Mouse (Mus musculus) testis, adult 2 months (tissue): ENCODE measurements around the gene Adcy3. TPM values are rescaled to one million over a fixed set of nuclear protein-coding genes. Genes with fewer than 3 reads are reported as not detected.

Source experiments
- H3K27ac ChIP-seq: fragments of 200-500 bp; 2 replicates; pipeline ENCODE4 v1.5.1; 2012; ENCODE audit warnings: low read depth, low read length; ENCODE audit not compliant: control insufficient read depth, insufficient read depth
- H3K27me3 ChIP-seq: fragments of 200-500 bp; 2 replicates; pipeline ENCODE4 v1.6.1; 2012; ENCODE audit warnings: mild to moderate bottlenecking, low read length, moderate library complexity; ENCODE audit not compliant: control insufficient read depth, insufficient read depth
- H3K36me3 ChIP-seq: fragments of 200-500 bp; 2 replicates; pipeline ENCODE4 v1.6.1; 2012; ENCODE audit warnings: mild to moderate bottlenecking, low read length; ENCODE audit not compliant: control insufficient read depth, insufficient read depth
- H3K4me1 ChIP-seq: fragments of 200-500 bp; 2 replicates; pipeline ENCODE4 v1.6.1; 2012; ENCODE audit warnings: low read length; ENCODE audit not compliant: control insufficient read depth, insufficient read depth
- H3K4me3 ChIP-seq: fragments of 200-500 bp; 2 replicates; pipeline ENCODE4 v1.5.1; 2012; ENCODE audit warnings: low read depth, mild to moderate bottlenecking, low read length, moderate library complexity, mixed read lengths; ENCODE audit not compliant: control insufficient read depth
- CTCF ChIP-seq: fragments of 200-500 bp; IDR thresholded peaks from 2 replicates; pipeline ENCODE4 v1.5.1; 2012; ENCODE audit warnings: low read depth, mild to moderate bottlenecking, inconsistent platforms, low read length, moderate library complexity; ENCODE audit not compliant: control insufficient read depth, insufficient read depth, insufficient replicate concordance
- POLR2A ChIP-seq: fragments of 200-500 bp; IDR thresholded peaks from 2 replicates; pipeline ENCODE4 v1.6.1; 2012; ENCODE audit warnings: low read depth, mild to moderate bottlenecking, inconsistent platforms, low read length, moderate library complexity; ENCODE audit not compliant: control insufficient read depth
- polyA plus RNA-seq: library from polyadenylated mRNA; depleted of rRNA; stranded (reverse); fragments of >200 nt; gene quantifications from 2 replicates; pipeline ENCODE4 v1.2.3, GENCODE M21; 2012; rRNA removed

Adcy3 gene
- polyA plus RNA-seq, 1 experiment, result 1.8 TPM

GRCm38 (mm10) chr12:4245742-4246141 is 112.8 kb downstream of the Adcy3 start:
- no peak overlapping the region for H3K27ac ChIP-seq
- TF ChIP-seq CTCF (no peak), POLR2A (no peak)
- no peaks in the 10 kb centered on the region for H3K36me3 ChIP-seq
- no peak overlapping the region for H3K4me3 ChIP-seq
- no peaks in the 10 kb centered on the region for H3K27me3 ChIP-seq
- no peaks in the 10 kb centered on the region for H3K4me1 ChIP-seq

GRCm38 (mm10) chr12:4249786-4250185 is 116.9 kb downstream of the Adcy3 start:
- H3K27me3 ChIP-seq, result no peaks in the 10 kb centered on the region
- no peak overlapping the region for H3K4me3 ChIP-seq
- TF ChIP-seq CTCF (no peak), POLR2A (no peak)
- H3K36me3 ChIP-seq, result no peaks in the 10 kb centered on the region
- H3K27ac ChIP-seq, result no peak overlapping the region
- H3K4me1 ChIP-seq, result no peaks in the 10 kb centered on the region

DNA sequence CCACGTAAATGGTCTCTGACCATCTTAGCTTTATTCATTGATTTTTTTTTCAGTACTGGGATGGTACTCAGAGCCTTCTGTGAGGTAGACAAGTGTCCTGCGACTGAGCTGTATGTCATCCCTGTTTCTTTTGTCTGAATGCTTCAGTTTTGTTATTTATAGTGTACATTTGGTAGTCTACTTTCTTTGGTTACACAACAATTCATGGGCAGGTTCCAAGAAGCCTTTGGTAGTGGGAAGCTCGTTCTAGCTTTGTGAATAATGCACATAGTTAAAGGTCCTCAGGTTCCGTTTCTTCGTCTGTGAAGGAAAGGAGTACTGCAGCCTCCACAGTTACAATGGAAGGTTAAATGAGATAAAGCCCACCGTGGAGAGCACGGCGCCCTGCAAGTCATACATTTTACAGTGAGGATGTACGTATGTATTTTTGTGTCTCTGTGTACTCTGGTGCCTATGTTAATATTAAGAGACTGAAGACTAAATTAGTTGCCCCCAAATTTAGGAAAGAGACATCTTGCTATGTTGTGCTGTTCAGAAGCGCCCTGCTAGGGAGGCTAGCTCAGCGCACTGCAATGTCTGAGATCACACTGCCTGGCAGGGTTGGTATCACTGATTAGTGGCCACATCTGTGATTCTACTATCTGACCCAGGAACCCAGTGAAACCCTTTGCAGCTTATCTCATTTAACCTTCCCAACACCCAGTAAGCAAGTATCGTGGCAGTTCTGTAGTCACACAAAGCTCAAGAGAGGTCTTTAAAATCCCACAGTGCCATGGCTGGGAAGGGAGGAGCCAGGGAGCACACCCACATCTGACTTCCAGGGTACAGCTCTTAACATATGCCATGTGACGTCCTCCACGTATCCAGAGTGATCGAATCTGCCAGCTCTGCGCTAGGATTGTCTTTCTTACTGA is 120.1 kb downstream of the Adcy3 start:
- H3K27me3 ChIP-seq, result no peaks in the 10 kb centered on the region
- H3K36me3 ChIP-seq, result no peaks in the 10 kb centered on the region
- H3K27ac ChIP-seq, result no peak overlapping the region
- H3K4me3 ChIP-seq, result no peak overlapping the region
- H3K4me1 ChIP-seq, result no peaks in the 10 kb centered on the region
- TF ChIP-seq CTCF, result no peak
- TF ChIP-seq POLR2A, result no peak

Other genes starting within 250 kb of the Adcy3 start
- 11.4 and 16.3 TPM in 2 replicates for gene Pomc, start 178.2 kb upstream of the Adcy3 start, polyA plus RNA-seq
- 0.83 and 1.0 TPM in 2 replicates for gene Efr3b, start 94.2 kb upstream of the Adcy3 start, polyA plus RNA-seq
- 97.8 and 99.1 TPM in 2 replicates for gene Dnajc27, start 50.5 kb upstream of the Adcy3 start, polyA plus RNA-seq
- 2.0 and 2.7 TPM in 2 replicates for gene Ptrhd1, start 100.9 kb downstream of the Adcy3 start, polyA plus RNA-seq
- gene Cenpo, start 101.2 kb downstream of the Adcy3 start, polyA plus RNA-seq, result 33.0 and 36.5 TPM in 2 replicates